Mouse (Mus musculus) kidney, embryonic 16.5 days (tissue): Measurements from ENCODE around the gene Gmppa. TPM values are rescaled to one million over a fixed set of nuclear protein-coding genes. Genes with fewer than 3 reads are reported as not detected.

Experiments
- ATAC-seq: fragments of 200-750 bp; cut with Nextera tagmentation; 2 replicates; pipeline ENCODE4 v1.8.0; 2017; ENCODE audit warnings: moderate TSS enrichment; ENCODE audit not compliant: low FRiP score, low TSS enrichment
- H3K27ac ChIP-seq: fragments of 300-500 bp; sonication (generic); 2 replicates; pipeline ENCODE4 v1.5.1; 2014; ENCODE audit warnings: low read length
- H3K27me3 ChIP-seq: fragments of 300-500 bp; sonication (generic); 2 replicates; pipeline ENCODE4 v1.6.1; 2014; ENCODE audit warnings: low read length, control low read depth, mixed read lengths; ENCODE audit not compliant: insufficient read depth
- H3K36me3 ChIP-seq: fragments of 300-500 bp; sonication (generic); 2 replicates; pipeline ENCODE4 v1.6.1; 2014; ENCODE audit warnings: low read length, control low read depth, mixed read lengths; ENCODE audit not compliant: insufficient read depth
- H3K4me1 ChIP-seq: fragments of 300-500 bp; sonication (generic); 2 replicates; pipeline ENCODE4 v1.6.1; 2014; ENCODE audit warnings: low read length, control low read depth, mixed read lengths; ENCODE audit not compliant: insufficient read depth
- H3K4me2 ChIP-seq: fragments of 300-500 bp; sonication (generic); replicated peaks from 2 replicates; pipeline ENCODE4 v1.6.1; 2014; ENCODE audit warnings: low read depth, low read length
- H3K4me3 ChIP-seq: fragments of 300-500 bp; sonication (generic); 2 replicates; pipeline ENCODE4 v1.5.1; 2014; ENCODE audit warnings: mild to moderate bottlenecking, low read length
- H3K9ac ChIP-seq: fragments of 300-500 bp; sonication (generic); replicated peaks from 2 replicates; pipeline ENCODE4 v1.6.1; 2014; ENCODE audit warnings: low read length
- H3K9me3 ChIP-seq: fragments of 300-500 bp; sonication (generic); 2 replicates; pipeline ENCODE4 v1.6.1; 2016; ENCODE audit warnings: low read length, control low read depth
- WGBS: fragments of 180-500 bp; shearing (Covaris S2); extraction: QIAGEN DNeasy Blood & Tissue Kit; methylation state at CpG from one replicate; pipeline ENCODE4 v1.1.7; 2014; 5-methylcytosine and 5-hydroxymethylcytosine counted together
- polyA plus RNA-seq: library from polyadenylated mRNA; unstranded; fragments of >200 nt; fragmentation: Nextera tagmentation; extraction: Ambion mirVana; gene quantifications from 2 replicates; pipeline ENCODE4 v1.2.1, GENCODE M21; 2015

The Gmppa gene
- polyA plus RNA-seq, 1 experiment from 2014 or later, result 91.6 TPM

- peaks cover 5% of the 10 kb centered on the region; the same call in 1 of the 2 replicates for H3K36me3 ChIP-seq
- H3K4me1 ChIP-seq, result peaks cover 64% of the 10 kb centered on the region
- peak overlapping the region; percentile 43; the same call in 1 of the 2 replicates for H3K27ac ChIP-seq
- no peak overlapping the region for H3K4me2 ChIP-seq
- ATAC-seq, result no peak
- no peak overlapping the region for H3K4me3 ChIP-seq
- H3K9ac ChIP-seq, result 0 out of 2 replicates have a peak overlapping the region, but pooled peaks have one; percentile 10
- 29% methylated on average over 12 of the region's 13 CpGs for WGBS
- peaks cover 14% of the 10 kb centered on the region; the same call in 1 of the 2 replicates for H3K27me3 ChIP-seq
- no peaks in the 10 kb centered on the region for H3K9me3 ChIP-seq
Observed at GRCm38 (mm10) chr1:75443247-75444024, 7.7 kb downstream of the Gmppa start.

GRCm38 (mm10) chr1:75444208-75444607 is 8.5 kb downstream of the Gmppa start:
- H3K27me3 ChIP-seq, result peaks cover 20% of the 10 kb centered on the region
- H3K27ac ChIP-seq, result peak overlapping the region; percentile 7; the same call in 1 of the 2 replicates
- H3K4me3 ChIP-seq, result no peak overlapping the region
- no peak overlapping the region for H3K4me2 ChIP-seq
- H3K9me3 ChIP-seq, result no peaks in the 10 kb centered on the region
- WGBS, result 15% methylated on average over 3 of the region's 3 CpGs
- H3K36me3 ChIP-seq, result peaks cover 5% of the 10 kb centered on the region; the same call in 1 of the 2 replicates
- no peak for ATAC-seq
- H3K4me1 ChIP-seq, result peaks cover 71% of the 10 kb centered on the region
- no peak overlapping the region for H3K9ac ChIP-seq

GRCm38 (mm10) chr1:75445141-75445701 is 9.5 kb downstream of the Gmppa start:
- WGBS, result 13% methylated on average over 9 of the region's 9 CpGs
- H3K27ac ChIP-seq, result no peak overlapping the region
- no peak for ATAC-seq
- no peak overlapping the region for H3K9ac ChIP-seq
- no peak overlapping the region for H3K4me3 ChIP-seq
- peaks cover 81% of the 10 kb centered on the region for H3K4me1 ChIP-seq
- H3K4me2 ChIP-seq, result peak overlapping the region; percentile 47; the same call in 1 of the 2 replicates
- peaks cover 5% of the 10 kb centered on the region; the same call in 1 of the 2 replicates for H3K36me3 ChIP-seq
- H3K27me3 ChIP-seq, result peaks cover 29% of the 10 kb centered on the region
- H3K9me3 ChIP-seq, result no peaks in the 10 kb centered on the region

- Histone ChIP-seq H3K36me3 (no peaks in the 10 kb centered on the region), H3K27ac (peak overlapping the region; percentile 75), H3K4me2 (peak overlapping the region; percentile 47), H3K4me1 (peaks cover 89% of the 10 kb centered on the region), H3K4me3 (peak overlapping the region; percentile 24), H3K27me3 (peaks cover 37% of the 10 kb centered on the region), H3K9ac (peak overlapping the region; percentile 37), H3K9me3 (no peaks in the 10 kb centered on the region)
- 1% methylated on average over 21 of the region's 22 CpGs for WGBS
- ATAC-seq, result 0 out of 2 replicates have a peak, but pooled peaks have one; percentile 9
Observed at GRCm38 (mm10) chr1:75445751-75446611, 10.3 kb downstream of the Gmppa start.

GRCm38 (mm10) chr1:75446656-75447055 is 10.9 kb downstream of the Gmppa start:
- H3K4me3 ChIP-seq, result peak overlapping the region; percentile 12; the same call in 1 of the 2 replicates
- H3K27ac ChIP-seq, result peak overlapping the region; percentile 75
- peaks cover 89% of the 10 kb centered on the region for H3K4me1 ChIP-seq
- no peaks in the 10 kb centered on the region for H3K9me3 ChIP-seq
- no peaks in the 10 kb centered on the region for H3K36me3 ChIP-seq
- peak; percentile 27 for ATAC-seq
- peak overlapping the region; percentile 37 for H3K9ac ChIP-seq
- peak overlapping the region; percentile 47 for H3K4me2 ChIP-seq
- WGBS, result 2% methylated on average over 20 of the region's 20 CpGs
- peaks cover 44% of the 10 kb centered on the region for H3K27me3 ChIP-seq

- no peaks in the 10 kb centered on the region for H3K9me3 ChIP-seq
- H3K36me3 ChIP-seq, result no peaks in the 10 kb centered on the region
- peak overlapping the region; percentile 8; the same call in 1 of the 2 replicates for H3K4me3 ChIP-seq
- no peak overlapping the region for H3K9ac ChIP-seq
- H3K4me1 ChIP-seq, result peaks cover 85% of the 10 kb centered on the region
- WGBS, result 1% methylated on average over 10 of the region's 10 CpGs
- peaks cover 49% of the 10 kb centered on the region for H3K27me3 ChIP-seq
- H3K27ac ChIP-seq, result peak overlapping the region; percentile 44; the same call in 1 of the 2 replicates
- H3K4me2 ChIP-seq, result peak overlapping the region; percentile 46
- ATAC-seq, result peak; percentile 21
Observed at GRCm38 (mm10) chr1:75447265-75448051, 11.7 kb downstream of the Gmppa start.

GRCm38 (mm10) chr1:75448052-75448431 is 12.3 kb downstream of the Gmppa start:
- Histone ChIP-seq H3K27me3 (peaks cover 51% of the 10 kb centered on the region), H3K4me2 (peak overlapping the region; percentile 46; the same call in 1 of the 2 replicates), H3K4me3 (no peak overlapping the region), H3K9me3 (no peaks in the 10 kb centered on the region), H3K9ac (no peak overlapping the region; the same call in 1 of the 2 replicates), H3K27ac (peak overlapping the region; percentile 44; the same call in 1 of the 2 replicates), H3K4me1 (peaks cover 85% of the 10 kb centered on the region), H3K36me3 (no peaks in the 10 kb centered on the region)
- ATAC-seq, result 0 out of 2 replicates have a peak, but pooled peaks have one; percentile 0
- WGBS, result 3% methylated on average over 7 of the region's 7 CpGs

- 3% methylated on average over 14 of the region's 14 CpGs for WGBS
- no peaks in the 10 kb centered on the region for H3K9me3 ChIP-seq
- no peak overlapping the region for H3K4me3 ChIP-seq
- H3K36me3 ChIP-seq, result no peaks in the 10 kb centered on the region
- peaks cover 85% of the 10 kb centered on the region for H3K4me1 ChIP-seq
- ATAC-seq, result no peak
- peak overlapping the region; percentile 10; the same call in 1 of the 2 replicates for H3K4me2 ChIP-seq
- H3K27me3 ChIP-seq, result peaks cover 51% of the 10 kb centered on the region
- H3K27ac ChIP-seq, result no peak overlapping the region
- H3K9ac ChIP-seq, result no peak overlapping the region; the same call in 1 of the 2 replicates
Observed at GRCm38 (mm10) chr1:75448937-75449336, 13.2 kb downstream of the Gmppa start.
